In the genomic region with DNA sequence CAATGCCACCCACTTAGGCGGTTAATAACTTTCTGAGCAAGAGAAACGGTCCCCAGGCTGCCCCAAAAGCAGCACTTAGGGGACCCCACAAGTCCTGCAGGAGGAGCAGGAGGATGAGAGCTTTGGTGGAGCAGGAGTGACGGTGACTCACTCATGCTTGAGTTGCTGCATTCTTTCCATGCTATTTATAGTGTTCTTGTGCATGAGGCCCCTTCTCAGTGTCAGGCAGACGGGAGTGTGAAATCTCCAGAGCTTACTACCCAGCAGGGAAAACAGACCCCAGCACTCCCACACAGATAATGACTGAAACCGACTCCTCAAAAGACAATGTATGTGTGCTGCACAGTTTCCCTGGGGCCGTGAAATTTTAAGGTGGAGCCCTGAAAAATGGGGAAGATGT, we compare ENCODE assay signal across 9 mouse cellular contexts. TPM values are rescaled to one million over a fixed set of nuclear protein-coding genes. Genes with fewer than 3 reads are reported as not detected.
DNase-seq lines count a peak whose midpoint lies in the region; ATAC-seq and TF ChIP-seq lines count a peak whose summit lies in the region.
"Had no signal": no experiment of that assay in that cellular context is flagged by ENCODE, and none has a peak within 500 bp of the region (broad histone marks: within the 10 kb centered on the region; RNA-seq: fewer than 3 reads in every experiment).

No protein-coding gene starts in this region.

- no peak for DNase-seq in forebrain, embryonic 10.5 days (ENCODE audit: extremely low spot score, low spot score)
- no peak for DNase-seq in forebrain, embryonic 11.5 days (ENCODE audit: low spot score)
- DNase-seq in midbrain, embryonic 10.5 days (ENCODE audit: low spot score), result no peak
- no peak for DNase-seq in midbrain, postnatal 0 days (ENCODE audit: low spot score)
- DNase-seq in yolk sac, embryonic 10.5 days (ENCODE audit: low spot score), result peak; percentile 38
- no peak for DNase-seq in cerebellum, postnatal 36 days
- no peak for DNase-seq in layer of hippocampus, postnatal 36 days
- DNase-seq: cerebellum, postnatal 10 days had no signal

- no peaks in the 10 kb centered on the region for H3K9me3 ChIP-seq in forebrain, embryonic 10.5 days
- no peaks in the 10 kb centered on the region for H3K9me3 ChIP-seq in forebrain, embryonic 11.5 days (ENCODE audit: control insufficient read depth, low read length)
- no peaks in the 10 kb centered on the region for H3K9me3 ChIP-seq in midbrain, embryonic 10.5 days (replicated peaks)
- no peaks in the 10 kb centered on the region for H3K9me3 ChIP-seq in midbrain, postnatal 0 days (ENCODE audit: low read length)
- no peaks in the 10 kb centered on the region for H3K9me3 ChIP-seq in liver, embryonic 15.5 days (replicated peaks)

- no peak for ATAC-seq in forebrain, embryonic 11.5 days (replicated peaks; ENCODE audit: low FRiP score)
- ATAC-seq in midbrain, postnatal 0 days (ENCODE audit: low FRiP score), result no peak
- no peak for ATAC-seq in liver, embryonic 15.5 days (ENCODE audit: insufficient read depth)

- no peak overlapping the region for H3K9ac ChIP-seq in forebrain, embryonic 11.5 days (ENCODE audit: low read length)
- H3K9ac ChIP-seq in midbrain, postnatal 0 days (replicated peaks; ENCODE audit: low read length, poor library complexity, severe bottlenecking), result no peak overlapping the region
- H3K9ac ChIP-seq in liver, embryonic 15.5 days, result peak overlapping the region; percentile 7; the same call in 1 of the 2 replicates

- H3K27me3 ChIP-seq in forebrain, embryonic 10.5 days (ENCODE audit: poor library complexity, severe bottlenecking), result no peaks in the 10 kb centered on the region
- no peaks in the 10 kb centered on the region for H3K27me3 ChIP-seq in forebrain, embryonic 11.5 days (ENCODE audit: control insufficient read depth, insufficient read depth, low read length)
- 0 out of 2 replicates have a peak, but pooled peaks cover 4% of the 10 kb centered on the region for H3K27me3 ChIP-seq in midbrain, embryonic 10.5 days (ENCODE audit: low read depth, poor library complexity, severe bottlenecking)
- H3K27me3 ChIP-seq in midbrain, postnatal 0 days (ENCODE audit: insufficient read depth, low read length), result no peaks in the 10 kb centered on the region
- no peaks in the 10 kb centered on the region for H3K27me3 ChIP-seq in liver, embryonic 15.5 days

- H3K36me3 ChIP-seq in forebrain, embryonic 10.5 days (replicated peaks), result 0 out of 2 replicates have a peak, but pooled peaks cover 2% of the 10 kb centered on the region
- H3K36me3 ChIP-seq in forebrain, embryonic 11.5 days (ENCODE audit: control insufficient read depth, insufficient read depth, low read length), result no peaks in the 10 kb centered on the region
- H3K36me3 ChIP-seq in midbrain, embryonic 10.5 days, result no peaks in the 10 kb centered on the region
- H3K36me3 ChIP-seq in midbrain, postnatal 0 days (ENCODE audit: insufficient read depth, low read length), result no peaks in the 10 kb centered on the region
- H3K36me3 ChIP-seq in liver, embryonic 15.5 days (replicated peaks), result peaks cover 80% of the 10 kb centered on the region

- peaks cover 38% of the 10 kb centered on the region for H3K4me1 ChIP-seq in forebrain, embryonic 10.5 days
- H3K4me1 ChIP-seq in forebrain, embryonic 11.5 days (replicated peaks; ENCODE audit: control insufficient read depth, insufficient read depth, low read length), result peaks cover 10% of the 10 kb centered on the region; the same call in 1 of the 2 replicates
- H3K4me1 ChIP-seq in midbrain, embryonic 10.5 days, result peaks cover 26% of the 10 kb centered on the region
- H3K4me1 ChIP-seq in midbrain, postnatal 0 days (ENCODE audit: insufficient read depth, low read length), result no peaks in the 10 kb centered on the region
- peaks cover 93% of the 10 kb centered on the region for H3K4me1 ChIP-seq in liver, embryonic 15.5 days (replicated peaks)

- peak overlapping the region; percentile 56 for H3K27ac ChIP-seq in forebrain, embryonic 10.5 days
- H3K27ac ChIP-seq in forebrain, embryonic 11.5 days (ENCODE audit: low read depth, low read length), result no peak overlapping the region
- peak overlapping the region; percentile 13 for H3K27ac ChIP-seq in midbrain, embryonic 10.5 days (replicated peaks)
- H3K27ac ChIP-seq in midbrain, postnatal 0 days (ENCODE audit: low read depth, low read length), result no peak overlapping the region
- peak overlapping the region; percentile 100 for H3K27ac ChIP-seq in liver, embryonic 15.5 days (replicated peaks)

- 35% methylated on average over 6 of the region's 6 CpGs for WGBS in forebrain, embryonic 10.5 days
- 23% methylated on average over 6 of the region's 6 CpGs for whole genome bisulfite sequencing in forebrain, embryonic 11.5 days
- WGBS in midbrain, embryonic 10.5 days, result 40% methylated on average over 6 of the region's 6 CpGs
- 29% methylated on average over 6 of the region's 6 CpGs for WGBS in midbrain, postnatal 0 days
- WGBS in liver, embryonic 15.5 days (ENCODE audit: insufficient replicate concordance), result 35% methylated on average over 6 of the region's 6 CpGs

- H3K4me2 ChIP-seq in forebrain, embryonic 11.5 days (ENCODE audit: low read depth, low read length, severe bottlenecking), result no peak overlapping the region
- H3K4me2 ChIP-seq in midbrain, postnatal 0 days (ENCODE audit: low read depth, low read length, poor library complexity, severe bottlenecking), result no peak overlapping the region
- no peak overlapping the region for H3K4me2 ChIP-seq in liver, embryonic 15.5 days

- H3K4me3 ChIP-seq in forebrain, embryonic 10.5 days, result no peak overlapping the region
- no peak overlapping the region for H3K4me3 ChIP-seq in forebrain, embryonic 11.5 days (ENCODE audit: low read depth, low read length)
- no peak overlapping the region for H3K4me3 ChIP-seq in midbrain, embryonic 10.5 days
- no peak overlapping the region for H3K4me3 ChIP-seq in midbrain, postnatal 0 days (ENCODE audit: low read depth, low read length)
- no peak overlapping the region for H3K4me3 ChIP-seq in liver, embryonic 15.5 days (replicated peaks)

- no peak for TF ChIP-seq CTCF in midbrain, postnatal 0 days (IDR thresholded peaks at IDR 0.05)

RNA-seq across cellular contexts. Expression of a gene that starts 23.5 kb away (rescaled TPM):
- polyA plus RNA-seq in forebrain, embryonic 10.5 days (2016; fragmentation: Nextera tagmentation; extraction: Ambion mirVana), result 27.3 and 31.5 TPM in 2 replicates
- polyA plus RNA-seq in forebrain, embryonic 11.5 days (2014; fragmentation: Nextera tagmentation; extraction: Ambion mirVana), result 20.3 and 20.5 TPM in 2 replicates
- 26.9 and 30.0 TPM in 2 replicates for polyA plus RNA-seq in midbrain, embryonic 10.5 days (2016; fragmentation: Nextera tagmentation; extraction: Ambion mirVana)
- total RNA-seq in midbrain, postnatal 0 days (2014; rRNA removed), result 23.3 and 29.2 TPM in 2 replicates
- 36.7 and 39.5 TPM in 2 replicates for polyA plus RNA-seq in midbrain, postnatal 0 days (2015; fragmentation: Nextera tagmentation; extraction: Ambion mirVana)
- 265 and 273 TPM in 2 replicates for polyA plus RNA-seq in liver, embryonic 15.5 days (2015; fragmentation: Nextera tagmentation; extraction: Ambion mirVana)
- total RNA-seq in layer of hippocampus, postnatal 36 days (2021), result 10 to 100 TPM; 59.6 to 64.5 TPM

Comparison
In these comparisons a context has a peak if more than half of its experiments do, and no peak if none do; other contexts are left out.
1. H3K27ac ChIP-seq: peak in forebrain, embryonic 10.5 days (single experiment), midbrain, embryonic 10.5 days (single experiment) and liver, embryonic 15.5 days (single experiment); none in forebrain, embryonic 11.5 days (single experiment) and midbrain, postnatal 0 days (single experiment).